ENCODE assay signal across 27 mouse cellular contexts in genomic region chr8:120760341-120761215, GRCm38 (mm10). TPM values are rescaled to one million over a fixed set of nuclear protein-coding genes. Genes with fewer than 3 reads are reported as not detected.
DNase-seq lines count a peak whose midpoint lies in the region; ATAC-seq and TF ChIP-seq lines count a peak whose summit lies in the region.
"Had no signal": no experiment of that assay in that cellular context is flagged by ENCODE, and none has a peak within 500 bp of the region (broad histone marks: within the 10 kb centered on the region; RNA-seq: fewer than 3 reads in every experiment).

No protein-coding gene starts in this region.

- no peak overlapping the region for H3K4me3 ChIP-seq in spleen, adult 2 months (ENCODE audit: extremely low read depth, insufficient read depth, insufficient read length)
- H3K4me3 ChIP-seq in hindbrain, embryonic 11.5 days (ENCODE audit: low read depth, low read length): no peak overlapping the region
- H3K4me3 ChIP-seq: embryonic facial prominence, embryonic 12.5 days; forebrain, embryonic 15.5 days; heart, embryonic 13.5 days; hindbrain, embryonic 15.5 days; layer of hippocampus, adult 2 months; liver, embryonic 13.5 days; neural tube, embryonic 15.5 days had no signal

- H3K9me3 ChIP-seq in hindbrain, embryonic 11.5 days (ENCODE audit: control insufficient read depth, low read length): no peaks in the 10 kb centered on the region
- H3K9me3 ChIP-seq: embryonic facial prominence, embryonic 12.5 days; forebrain, embryonic 15.5 days; heart, embryonic 13.5 days; hindbrain, embryonic 15.5 days; liver, embryonic 13.5 days; neural tube, embryonic 15.5 days had no signal

- peak in 1 of 2 experiments; percentile 71 for DNase-seq in spleen, adult 2 months (ENCODE audit: low read depth in 1 of 2, low spot score in 2 of 2)
- no peak for DNase-seq in spleen, postnatal 14 days (ENCODE audit: low spot score in 2 of 2)
- no peak for DNase-seq in hindbrain, embryonic 11.5 days (ENCODE audit: low spot score)
- DNase-seq in layer of hippocampus, adult 11-12 months (ENCODE audit: low spot score): no peak
- DNase-seq in gastrocnemius, adult 8-10 months (ENCODE audit: low spot score in 2 of 2): no peak
- DNase-seq: adrenal gland, adult 8-10 months; cerebellum, adult 8-10 months; cerebellum, postnatal 25 days; heart, postnatal 10 days; kidney, adult 11 months; kidney, postnatal 14 days; left cerebral cortex, postnatal 4 days; liver, embryonic 13.5 days; lung, adult 2 months; lung, postnatal 10 days; right cerebral cortex, postnatal 25 days; thymus, postnatal 4 days had no signal

- H3K4me2 ChIP-seq in hindbrain, embryonic 11.5 days (replicated peaks; ENCODE audit: low read depth, low read length): no peak overlapping the region
- H3K4me2 ChIP-seq: embryonic facial prominence, embryonic 12.5 days; forebrain, embryonic 15.5 days; heart, embryonic 13.5 days; hindbrain, embryonic 15.5 days; liver, embryonic 13.5 days; midbrain, embryonic 11.5 days; neural tube, embryonic 15.5 days had no signal

- H3K36me3 ChIP-seq in spleen, adult 2 months (ENCODE audit: control insufficient read depth, insufficient read depth, low read length): peaks cover 7% of the 10 kb centered on the region
- no peaks in the 10 kb centered on the region for H3K36me3 ChIP-seq in hindbrain, embryonic 11.5 days (ENCODE audit: control insufficient read depth, insufficient read depth, low read length)
- H3K36me3 ChIP-seq: embryonic facial prominence, embryonic 12.5 days; forebrain, embryonic 15.5 days; hindbrain, embryonic 15.5 days; neural tube, embryonic 15.5 days had no signal

- H3K4me1 ChIP-seq in spleen, adult 2 months (ENCODE audit: control insufficient read depth, insufficient read depth, insufficient read length): peaks cover 71% of the 10 kb centered on the region
- no peaks in the 10 kb centered on the region for H3K4me1 ChIP-seq in hindbrain, embryonic 11.5 days (replicated peaks; ENCODE audit: control insufficient read depth, insufficient read depth, low read length)
- H3K4me1 ChIP-seq: forebrain, embryonic 15.5 days; hindbrain, embryonic 15.5 days; liver, embryonic 13.5 days; neural tube, embryonic 15.5 days had no signal

- H3K27me3 ChIP-seq in spleen, adult 2 months (ENCODE audit: control insufficient read depth, insufficient read depth, low read length): no peaks in the 10 kb centered on the region
- no peaks in the 10 kb centered on the region for H3K27me3 ChIP-seq in hindbrain, embryonic 11.5 days (ENCODE audit: control insufficient read depth, insufficient read depth, low read length)
- H3K27me3 ChIP-seq: forebrain, embryonic 15.5 days; heart, embryonic 13.5 days; hindbrain, embryonic 15.5 days; liver, embryonic 13.5 days; neural tube, embryonic 15.5 days had no signal

- WGBS in spleen, adult 2 months: 35% methylated on average over 19 of the region's 19 CpGs
- 86% methylated on average over 19 of the region's 19 CpGs for WGBS in hindbrain, embryonic 11.5 days

- no peak for TF ChIP-seq POLR2A in spleen, adult 2 months (IDR thresholded peaks at IDR 0.05; ENCODE audit: low read depth, low read length)

- peak overlapping the region; percentile 95 for H3K27ac ChIP-seq in spleen, adult 2 months (ENCODE audit: insufficient read depth, low read length)
- H3K27ac ChIP-seq in hindbrain, embryonic 11.5 days (ENCODE audit: low read depth, low read length): no peak overlapping the region
- H3K27ac ChIP-seq: embryonic facial prominence, embryonic 12.5 days; forebrain, embryonic 15.5 days; heart, embryonic 13.5 days; hindbrain, embryonic 15.5 days; layer of hippocampus, adult 2 months; liver, embryonic 13.5 days; neural tube, embryonic 15.5 days had no signal

- no peak for TF ChIP-seq CTCF in spleen, adult 2 months (IDR thresholded peaks at IDR 0.05; ENCODE audit: extremely low read depth, insufficient read depth, insufficient read length, insufficient replicate concordance)

- peak; percentile 33; the same call in 1 of the 2 replicates for ATAC-seq in common myeloid progenitor, adult 5-6 weeks (replicated peaks; ENCODE audit: low read depth, poor library complexity, severe bottlenecking)
- ATAC-seq in monocyte, adult 5-6 weeks (replicated peaks; ENCODE audit: insufficient number of reproducible peaks, low FRiP score, low TSS enrichment, poor library complexity, severe bottlenecking): 0 out of 2 replicates have a peak, but pooled peaks have one; percentile 29
- ATAC-seq in hindbrain, embryonic 11.5 days (ENCODE audit: low FRiP score): no peak
- ATAC-seq: forebrain, embryonic 15.5 days; inflammation-experienced regulatory T-cells, adult 6 months had no signal

- H3K9ac ChIP-seq in hindbrain, embryonic 11.5 days (ENCODE audit: low read depth, low read length): no peak overlapping the region
- H3K9ac ChIP-seq: embryonic facial prominence, embryonic 12.5 days; forebrain, embryonic 15.5 days; heart, embryonic 13.5 days; hindbrain, embryonic 15.5 days; liver, embryonic 13.5 days; neural tube, embryonic 15.5 days had no signal

RNA-seq across cellular contexts. Expression of gene Irf8, which starts 24.4 kb away (rescaled TPM):
- polyA plus RNA-seq in spleen, adult 2 months (2012; rRNA removed): 255 and 267 TPM in 2 replicates
- total RNA-seq in common myeloid progenitor, adult 5-6 weeks (2017): 97.9 and 117 TPM in 2 replicates
- total RNA-seq in monocyte, adult 5-6 weeks (2017): 235 to 408 TPM (median 258 TPM) in 3 replicates
- 3.6 and 3.9 TPM in 2 replicates for polyA plus RNA-seq in hindbrain, embryonic 11.5 days (2014; fragmentation: Nextera tagmentation; extraction: Ambion mirVana)
- 10 to 100 TPM in 2 of 4 experiments, 1 to 10 TPM in 2; 8.9 to 12.0 (median 10.7) TPM for total RNA-seq in gastrocnemius, adult 8-10 months (2022)
